Mouse (Mus musculus) retina, postnatal 7 days (tissue): ENCODE results near the gene Zfp57.
"Not testable (repeated sequence)": the region's sequence is repeated elsewhere in the genome, so short reads cannot be mapped to it uniquely, and the experiment has no call there.

Experiments
- DNase-seq: peaks from one replicate; pipeline ENCODE4 v3.0.0-alpha.2; 2012; ENCODE audit warnings: low read depth, low spot score

The Zfp57 gene

DNA sequence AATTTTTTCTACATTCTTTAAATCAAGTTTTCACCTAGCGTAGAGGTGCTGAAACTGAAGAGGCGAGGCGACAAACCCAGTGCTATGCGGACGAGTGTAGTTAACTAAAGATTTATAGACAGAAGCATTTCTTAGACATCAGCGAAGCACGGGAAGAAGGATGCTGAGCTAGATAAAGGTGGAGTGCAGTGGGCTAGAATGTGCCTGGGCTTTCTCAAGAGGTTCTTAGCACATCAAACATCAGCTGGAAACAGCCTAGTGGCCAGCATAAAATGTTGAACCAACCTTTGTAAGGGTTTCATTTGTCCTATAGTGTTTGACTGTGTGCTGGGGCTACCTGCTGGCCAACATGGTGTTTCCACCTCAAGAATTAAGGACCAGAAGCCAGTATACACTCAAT is at the start of gene Zfp57:
Gene Zfp57, plus strand, starts transcription at position 301 of the 400 bp plus-strand sequence.
- DNase-seq = no peak

DNA sequence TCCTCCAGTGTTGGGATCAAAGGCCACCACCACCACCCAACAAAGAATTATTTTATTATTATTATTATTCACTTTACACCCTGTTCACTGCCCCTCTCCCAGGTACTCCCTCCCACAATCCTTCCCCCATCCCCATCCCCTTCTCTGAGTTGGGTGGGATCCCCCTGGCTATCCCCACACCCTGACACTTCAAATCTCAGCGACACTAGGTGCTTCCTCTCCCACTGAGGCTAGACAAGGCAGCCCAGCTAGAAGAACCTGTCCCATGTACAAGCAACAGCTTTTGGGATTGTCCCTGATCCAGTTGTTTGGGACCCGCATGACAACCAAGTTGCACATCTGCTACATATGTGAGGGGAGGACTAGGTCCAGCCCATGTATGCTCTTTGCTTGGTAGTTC is 48.3 kb upstream of the Zfp57 start:
- DNase-seq = no peak

DNA sequence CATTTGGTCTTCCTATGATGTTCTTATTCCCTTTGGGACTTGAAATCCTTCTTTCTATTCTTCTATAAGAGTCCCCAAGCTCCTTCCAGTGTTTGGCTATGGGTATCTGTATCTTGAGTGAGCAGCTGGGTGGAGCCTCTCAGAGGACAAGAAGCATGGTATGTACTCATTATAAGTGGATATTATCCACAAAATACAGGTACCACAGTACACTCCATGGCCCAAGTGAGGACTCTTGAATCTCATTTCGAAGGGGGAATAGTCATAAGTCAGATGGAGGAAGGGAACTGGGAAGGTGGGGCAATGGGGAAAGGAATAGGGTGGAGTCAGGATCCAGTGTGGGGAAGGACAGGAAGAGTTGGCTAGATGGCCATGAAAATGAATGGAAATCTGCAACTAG is 47.9 kb upstream of the Zfp57 start:
- no peak for DNase-seq

GRCm38 (mm10) chr17:36957999-36958743 is 42.8 kb upstream of the Zfp57 start, which contains the start of the genes Znrd1 and Znrd1as:
Znrd1 (minus strand) TSS chr17:36958559.
Znrd1as (plus strand) TSS chr17:36958592.
- DNase-seq = peak; percentile 97

DNA sequence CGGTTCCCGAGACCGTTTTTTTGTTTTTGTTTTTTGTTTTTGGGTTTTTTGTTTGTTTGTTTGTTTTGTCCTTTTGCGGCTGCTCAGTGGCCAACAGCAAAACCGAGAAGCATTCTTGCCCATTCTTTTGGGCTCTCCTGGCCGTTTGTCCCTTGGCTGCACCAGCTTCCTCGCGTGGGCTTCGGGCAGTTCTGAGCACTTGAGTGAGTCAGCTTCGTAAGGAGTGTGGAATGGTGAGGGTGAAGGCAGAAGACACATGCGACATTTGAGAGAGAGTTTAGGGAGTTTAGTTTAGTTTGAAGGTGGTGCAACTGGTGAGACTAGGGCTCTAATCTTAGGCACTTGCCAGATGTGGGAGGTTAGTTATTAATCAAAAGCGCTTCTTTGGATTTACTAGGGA is 42.1 kb upstream of the Zfp57 start:
- no peak for DNase-seq

DNA sequence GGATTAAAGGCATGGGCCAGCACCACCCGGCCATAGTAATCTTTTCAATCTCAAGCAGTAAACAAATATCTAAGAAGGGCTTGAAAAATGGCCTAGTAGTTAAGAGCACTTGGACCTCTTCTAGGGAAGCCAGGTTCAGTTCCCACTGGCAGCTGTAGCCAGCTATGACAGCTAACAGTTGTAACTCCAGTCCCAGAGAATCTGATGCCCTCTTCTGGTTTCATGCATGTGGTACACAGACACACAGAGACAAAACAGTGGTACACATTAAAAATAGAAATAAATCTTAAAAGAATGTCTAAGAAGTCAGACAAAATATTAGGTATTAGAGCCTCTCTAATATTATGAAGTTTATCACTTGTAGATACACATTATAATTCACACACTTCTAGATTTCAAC is 39.8 kb upstream of the Zfp57 start:
- no peak for DNase-seq

- no peak for DNase-seq
These were observed 34.1 kb upstream of the Zfp57 start for GRCm38 (mm10) chr17:36966875-36967274.

GRCm38 (mm10) chr17:36970316-36970890 is 30.6 kb upstream of the Zfp57 start:
- no peak for DNase-seq

DNA sequence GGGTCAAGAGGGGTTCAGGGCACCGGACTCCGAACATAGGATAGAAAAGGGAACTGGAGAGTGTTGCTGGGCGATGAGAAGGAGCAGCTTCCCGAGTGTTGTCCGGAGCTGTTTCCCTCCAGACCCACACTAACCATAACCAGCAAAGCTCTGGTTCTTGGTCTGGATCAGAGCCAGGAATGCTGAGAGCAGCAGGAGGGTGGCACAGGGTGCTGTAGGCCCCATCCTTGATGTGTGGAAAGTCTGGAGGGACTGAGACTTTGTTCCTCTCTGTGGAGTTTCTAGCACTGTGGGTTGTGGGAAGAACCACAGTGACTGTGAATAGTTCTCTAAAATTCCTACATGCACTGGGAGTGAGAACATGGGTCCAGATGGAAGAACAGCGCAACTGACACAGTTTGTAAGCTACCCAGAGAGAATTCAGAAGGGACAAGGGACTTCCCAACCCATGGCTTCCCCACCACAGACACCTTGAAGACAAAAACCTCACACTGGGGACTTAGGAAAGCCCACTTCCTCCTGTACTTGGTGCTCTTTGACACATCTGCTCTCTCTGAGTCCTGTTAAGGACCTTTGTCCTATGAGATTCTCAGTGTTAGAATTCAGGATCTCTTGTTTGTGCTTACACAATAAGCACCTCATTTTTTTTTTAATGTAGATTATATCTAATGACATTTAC is 29.7 kb upstream of the Zfp57 start:
- no peak for DNase-seq

GRCm38 (mm10) chr17:36972791-36973190 is 28.2 kb upstream of the Zfp57 start:
- no peak for DNase-seq

GRCm38 (mm10) chr17:36973271-36973787 is 27.6 kb upstream of the Zfp57 start:
- DNase-seq = no peak

GRCm38 (mm10) chr17:36981221-36981813 is 19.6 kb upstream of the Zfp57 start, which contains the start of gene 2410137M14Rik:
2410137M14Rik (minus strand) TSS chr17:36981237.
- DNase-seq = no peak

DNA sequence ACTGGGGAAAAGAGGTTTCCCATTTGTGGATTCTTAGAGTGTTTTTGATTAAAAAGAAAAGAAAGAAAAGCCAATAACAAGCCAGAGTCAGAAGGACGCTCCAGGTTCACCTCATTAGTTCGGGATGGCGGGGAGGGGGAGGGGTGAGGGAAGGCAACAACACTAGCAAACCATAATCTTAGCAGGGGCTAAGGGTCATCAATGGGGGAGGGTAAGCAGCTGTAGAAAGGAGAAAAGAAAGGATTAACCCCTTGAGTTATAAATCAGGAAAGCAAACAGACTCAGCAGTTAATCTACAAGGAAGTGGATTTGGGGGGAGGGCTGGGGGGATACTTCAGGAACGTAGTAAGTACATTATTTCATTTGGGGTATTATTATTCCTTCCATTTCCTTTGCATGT is 19.1 kb upstream of the Zfp57 start:
- DNase-seq = no peak

DNA sequence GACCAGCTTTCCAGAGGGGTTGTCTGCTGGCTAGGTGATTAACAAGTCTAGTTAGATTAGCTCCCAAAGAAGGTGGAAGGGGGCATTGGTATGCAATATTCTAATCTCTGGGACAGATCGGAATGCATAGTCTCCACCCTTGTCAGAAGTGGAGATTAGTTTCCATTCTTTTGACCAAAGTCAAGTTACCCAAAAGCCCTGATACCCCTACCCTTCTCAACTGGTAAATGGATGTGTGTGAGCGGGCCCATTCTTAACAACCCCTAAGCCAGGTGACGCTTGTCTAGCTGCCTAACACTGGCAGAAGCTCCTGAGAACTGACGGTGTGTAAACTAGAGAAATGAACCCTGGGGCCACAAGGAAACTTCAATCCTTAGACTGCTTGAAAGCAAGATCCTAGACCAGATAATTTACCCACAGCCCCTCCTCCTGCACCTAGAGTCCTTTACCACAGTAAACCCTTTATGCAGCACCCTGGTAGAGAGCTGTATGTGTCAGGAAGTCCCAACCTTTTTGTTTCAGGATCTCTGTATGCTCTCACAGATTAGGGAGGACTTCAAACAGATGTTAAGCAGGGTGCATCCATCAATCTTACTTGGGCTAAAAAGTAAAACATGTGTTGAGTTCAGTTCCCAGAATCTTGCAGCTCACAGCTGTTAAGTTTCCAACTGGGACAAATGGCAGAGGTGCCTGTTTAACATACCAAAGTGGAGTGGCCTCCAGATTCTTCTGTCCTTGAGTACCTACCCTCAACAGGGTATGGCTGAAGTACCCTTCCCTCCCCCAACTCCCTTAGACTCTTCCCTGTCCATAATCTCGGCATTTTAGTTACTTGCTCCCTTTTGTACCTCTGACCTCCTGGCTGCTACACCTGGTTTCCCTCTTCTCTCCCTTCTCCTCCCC is 18.5 kb upstream of the Zfp57 start:
- no peak for DNase-seq

DNA sequence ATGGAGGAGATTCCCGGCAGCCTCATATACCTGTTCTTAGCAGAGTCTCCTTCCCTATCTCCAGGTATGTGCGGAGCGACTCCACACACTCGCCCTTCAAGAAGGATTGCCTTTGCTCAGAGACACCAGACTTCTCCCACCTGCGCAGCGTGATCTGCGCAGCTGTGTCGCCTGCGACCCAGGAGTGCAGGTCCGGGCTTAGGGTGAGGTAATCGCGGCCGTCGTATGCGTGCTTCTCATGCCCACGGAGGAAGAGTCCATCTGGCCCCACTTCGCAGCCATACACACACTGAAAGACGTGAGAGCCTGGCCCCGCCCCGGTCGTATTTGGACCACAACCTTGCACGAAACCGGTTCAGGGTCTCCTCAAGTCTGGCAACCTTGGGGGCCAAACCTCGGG is 12.5 kb upstream of the Zfp57 start:
- DNase-seq = no peak

- no peak for DNase-seq
These were observed 11.5 kb upstream of the Zfp57 start, which contains the start of gene H2-M5 for GRCm38 (mm10) chr17:36989437-36989836. H2-M5 (minus strand) TSS chr17:36989537.

DNA sequence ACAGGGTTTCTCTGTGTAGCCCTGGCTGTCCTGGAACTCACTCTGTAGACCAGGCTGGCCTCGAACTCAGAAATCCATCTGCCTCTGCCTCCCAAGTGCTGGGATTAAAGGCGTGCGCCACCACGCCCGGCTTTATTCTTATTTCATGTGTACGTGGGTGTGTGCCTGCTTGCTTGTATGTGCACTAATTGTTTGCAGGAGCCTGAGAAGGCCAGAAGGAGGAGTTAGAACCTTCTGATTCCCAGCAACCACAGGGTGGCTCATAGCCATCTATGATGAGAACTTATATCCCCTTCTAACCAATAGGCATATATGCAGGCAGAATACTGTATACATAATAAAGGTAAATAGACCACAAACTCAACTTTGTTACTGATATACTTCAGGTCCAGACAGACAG is 10.3 kb upstream of the Zfp57 start:
- not testable (repeated sequence) for DNase-seq

DNA sequence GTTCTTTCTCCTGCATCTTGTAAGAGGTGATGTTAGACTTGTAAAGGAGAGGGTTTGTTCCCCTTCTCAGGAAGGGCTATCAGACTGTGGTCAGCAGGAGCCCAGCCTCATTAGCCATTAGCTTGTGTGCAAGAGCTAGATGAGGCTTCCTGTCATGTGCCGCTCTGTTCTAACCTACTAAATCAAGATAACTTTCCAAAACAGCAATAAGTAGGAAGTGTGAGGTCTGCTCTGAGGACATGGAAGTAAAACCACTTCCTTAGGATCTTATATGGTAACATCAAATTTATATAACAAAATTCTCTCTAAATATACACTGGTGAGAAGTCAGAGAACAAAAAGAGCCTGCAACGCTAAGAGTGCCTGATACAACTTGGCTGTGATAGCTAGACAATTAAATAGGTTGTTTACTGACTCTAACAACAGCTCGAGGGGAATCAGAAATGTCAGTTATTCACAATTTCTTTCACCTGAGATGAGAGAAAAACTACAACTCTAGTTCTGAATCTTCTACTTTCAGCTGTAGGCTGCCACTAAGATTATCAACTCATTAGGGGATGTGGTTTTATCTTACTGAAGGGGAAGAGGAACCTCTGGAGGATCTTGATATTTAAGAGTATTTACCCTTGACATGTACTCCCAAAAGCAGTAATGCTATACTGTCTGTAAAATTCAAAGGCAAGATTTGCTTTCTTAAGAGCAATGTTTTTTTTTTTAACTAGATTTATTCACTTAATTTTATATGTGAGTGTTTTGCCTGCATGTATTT is 8.4 kb upstream of the Zfp57 start:
- DNase-seq = no peak

DNA sequence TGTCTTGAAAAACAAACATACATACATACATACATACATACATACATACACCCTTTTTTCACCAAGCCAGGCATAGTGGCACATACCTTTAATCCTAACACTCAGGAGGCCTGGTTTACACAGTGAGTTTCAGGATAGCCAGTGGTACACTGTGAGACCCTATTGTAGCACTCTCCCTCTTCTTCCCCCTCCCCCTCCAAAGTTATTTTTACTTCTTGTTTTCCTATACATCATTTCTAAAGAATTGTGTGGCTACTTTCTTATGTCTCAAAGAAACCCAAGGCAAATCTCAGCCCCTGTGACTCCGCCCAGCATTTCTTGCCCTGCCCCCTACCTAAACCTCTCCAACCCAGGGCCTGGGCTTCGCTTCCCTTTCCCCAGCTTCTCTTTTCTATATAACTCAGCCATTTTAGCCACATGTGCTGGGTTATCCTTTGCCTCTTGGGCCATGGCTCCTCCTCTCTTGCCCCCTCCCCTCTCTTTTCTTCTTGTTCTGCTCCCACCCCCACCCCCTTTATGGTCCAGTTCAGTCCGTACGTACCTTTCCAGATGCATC is 7.1 kb upstream of the Zfp57 start:
- no peak for DNase-seq

DNA sequence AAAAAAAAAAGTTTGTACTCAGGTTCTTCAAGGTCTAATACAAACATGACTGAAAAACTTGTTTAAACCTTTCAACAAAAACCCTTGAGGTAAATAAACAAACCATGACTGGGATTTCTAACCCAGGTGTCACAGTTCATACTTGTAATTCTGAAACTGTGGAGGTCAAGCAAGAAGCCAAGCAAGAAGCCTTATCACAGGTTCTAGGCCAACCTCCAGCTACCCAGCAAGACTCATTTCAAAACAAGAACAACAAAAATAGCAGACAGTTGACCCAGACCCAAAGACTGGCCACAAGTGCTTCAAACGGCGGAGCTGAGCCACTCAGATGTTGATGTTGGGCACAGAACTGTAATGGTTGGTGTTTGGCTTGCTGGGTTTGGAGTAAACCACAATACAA is 6.4 kb upstream of the Zfp57 start:
- no peak for DNase-seq
